Mouse (Mus musculus) liver, embryonic 13.5 days (tissue): ENCODE data around the gene Siah1b. TPM values are rescaled to one million over a fixed set of nuclear protein-coding genes. Genes with fewer than 3 reads are reported as not detected.

Experiments
- ATAC-seq: fragments of 200-750 bp; cut with Nextera tagmentation; 2 replicates; pipeline ENCODE4 v1.8.0; 2017; ENCODE audit warnings: low read depth, mild to moderate bottlenecking, moderate number of reproducible peaks, moderate library complexity
- DNase-seq: peaks from one replicate; pipeline ENCODE4 v3.0.0; 2022
- H3K27ac ChIP-seq: fragments of 300-500 bp; sonication (generic); 2 replicates; pipeline ENCODE4 v1.5.1; 2015; ENCODE audit warnings: moderate library complexity, mild to moderate bottlenecking, inconsistent platforms
- H3K27me3 ChIP-seq: fragments of 300-500 bp; sonication (generic); 2 replicates; pipeline ENCODE4 v1.6.1; 2015; ENCODE audit warnings: mild to moderate bottlenecking, inconsistent platforms
- H3K36me3 ChIP-seq: fragments of 300-500 bp; sonication (generic); 2 replicates; pipeline ENCODE4 v1.6.1; 2015; ENCODE audit warnings: mild to moderate bottlenecking, inconsistent platforms
- H3K4me1 ChIP-seq: fragments of 300-500 bp; sonication (generic); replicated peaks from 2 replicates; pipeline ENCODE4 v1.6.1; 2015; ENCODE audit warnings: inconsistent platforms
- H3K4me2 ChIP-seq: fragments of 300-500 bp; sonication (generic); 2 replicates; pipeline ENCODE4 v1.6.1; 2015; ENCODE audit warnings: inconsistent platforms, mild to moderate bottlenecking, moderate library complexity
- H3K4me3 ChIP-seq: fragments of 300-500 bp; sonication (generic); replicated peaks from 2 replicates; pipeline ENCODE4 v1.5.1; 2015; ENCODE audit warnings: mild to moderate bottlenecking, inconsistent platforms
- H3K9ac ChIP-seq: fragments of 300-500 bp; sonication (generic); 2 replicates; pipeline ENCODE4 v1.6.1; 2015; ENCODE audit warnings: mild to moderate bottlenecking, inconsistent platforms
- H3K9me3 ChIP-seq: fragments of 300-500 bp; sonication (generic); replicated peaks from 2 replicates; pipeline ENCODE4 v1.6.1; 2016; ENCODE audit warnings: inconsistent platforms
- WGBS: fragments of 180-500 bp; shearing (Covaris S2); methylation state at CpG from one replicate; pipeline ENCODE4 v1.1.7; 2015; ENCODE audit not compliant: insufficient replicate concordance; 5-methylcytosine and 5-hydroxymethylcytosine counted together
- polyA plus RNA-seq: library from polyadenylated mRNA; unstranded; fragments of >200 nt; fragmentation: Nextera tagmentation; extraction: Ambion mirVana; gene quantifications from 2 replicates; pipeline ENCODE4 v1.2.1, GENCODE M21; 2015

Siah1b gene
- polyA plus RNA-seq, 1 experiment from 2014 or later, result 20.0 TPM

GRCm38 (mm10) chrX:164088582-164088981 is 12.3 kb upstream of the Siah1b start, which contains the start of gene Cltrn:
Cltrn (plus strand) TSS chrX:164088830.
- no peak for DNase-seq
- no peak within 1 kb of the TSS for H3K9ac ChIP-seq
- H3K9me3 ChIP-seq, result no peaks in the 10 kb centered on the region
- no peaks in the 10 kb centered on the region for H3K27me3 ChIP-seq
- H3K4me3 ChIP-seq, result no peak within 1 kb of the TSS
- no peaks in the 10 kb centered on the region for H3K36me3 ChIP-seq
- H3K4me1 ChIP-seq, result peaks cover 35% of the 10 kb centered on the region
- H3K27ac ChIP-seq, result no peak within 1 kb of the TSS
- WGBS, result 67% methylated on average over 4 of the region's 4 CpGs
- H3K4me2 ChIP-seq, result no peak within 1 kb of the TSS
- ATAC-seq, result peak; percentile 25; the same call in 1 of the 2 replicates

GRCm38 (mm10) chrX:164082030-164082429 is 5.7 kb upstream of the Siah1b start:
- H3K4me2 ChIP-seq, result no peak overlapping the region
- H3K4me1 ChIP-seq, result peaks cover 8% of the 10 kb centered on the region
- peak; percentile 6 for DNase-seq
- H3K4me3 ChIP-seq, result no peak overlapping the region
- H3K9me3 ChIP-seq, result no peaks in the 10 kb centered on the region
- ATAC-seq, result peak; percentile 86
- no peaks in the 10 kb centered on the region for H3K27me3 ChIP-seq
- no peak overlapping the region for H3K9ac ChIP-seq
- no peaks in the 10 kb centered on the region for H3K36me3 ChIP-seq
- no peak overlapping the region for H3K27ac ChIP-seq
- WGBS, result 48% methylated on average over 9 of the region's 9 CpGs

- Histone ChIP-seq H3K4me1 (no peaks in the 10 kb centered on the region), H3K36me3 (peaks cover 29% of the 10 kb centered on the region), H3K4me3 (no peak overlapping the region), H3K27me3 (no peaks in the 10 kb centered on the region), H3K27ac (no peak overlapping the region), H3K9me3 (no peaks in the 10 kb centered on the region), H3K4me2 (no peak overlapping the region), H3K9ac (no peak overlapping the region)
- 73% methylated on average over 4 of the region's 4 CpGs for whole genome bisulfite sequencing
- DNase-seq (no peak), ATAC-seq (no peak)
Observed at GRCm38 (mm10) chrX:164068968-164069367, 7.3 kb downstream of the Siah1b start.

GRCm38 (mm10) chrX:164066185-164066584 is 10.1 kb downstream of the Siah1b start:
- WGBS, result 10% methylated on average over 2 of the region's 2 CpGs
- no peaks in the 10 kb centered on the region for H3K27me3 ChIP-seq
- ATAC-seq, result peak; percentile 71; the same call in 1 of the 2 replicates
- no peak overlapping the region for H3K4me2 ChIP-seq
- H3K36me3 ChIP-seq, result peaks cover 3% of the 10 kb centered on the region
- H3K27ac ChIP-seq, result no peak overlapping the region
- no peaks in the 10 kb centered on the region for H3K9me3 ChIP-seq
- no peak overlapping the region for H3K9ac ChIP-seq
- no peak overlapping the region for H3K4me3 ChIP-seq
- DNase-seq, result peak; percentile 40
- H3K4me1 ChIP-seq, result no peaks in the 10 kb centered on the region

GRCm38 (mm10) chrX:164059070-164059469 is 17.2 kb downstream of the Siah1b start:
- H3K9ac ChIP-seq, result no peak overlapping the region
- H3K27me3 ChIP-seq, result no peaks in the 10 kb centered on the region
- H3K4me3 ChIP-seq, result no peak overlapping the region
- H3K27ac ChIP-seq, result no peak overlapping the region
- DNase-seq (no peak), ATAC-seq (no peak)
- H3K36me3 ChIP-seq, result no peaks in the 10 kb centered on the region
- WGBS, result 30% methylated on average over 4 of the region's 4 CpGs
- H3K4me2 ChIP-seq, result no peak overlapping the region
- H3K4me1 ChIP-seq, result 0 out of 2 replicates have a peak, but pooled peaks cover 3% of the 10 kb centered on the region
- H3K9me3 ChIP-seq, result no peaks in the 10 kb centered on the region

GRCm38 (mm10) chrX:164058523-164058922 is 17.8 kb downstream of the Siah1b start:
- no peaks in the 10 kb centered on the region for H3K36me3 ChIP-seq
- 49% methylated on average over 3 of the region's 3 CpGs for WGBS
- no peak for ATAC-seq

GRCm38 (mm10) chrX:164055726-164056125 is 20.6 kb downstream of the Siah1b start:
- H3K27me3 ChIP-seq, result no peaks in the 10 kb centered on the region
- no peak overlapping the region for H3K4me3 ChIP-seq
- H3K36me3 ChIP-seq, result no peaks in the 10 kb centered on the region
- H3K27ac ChIP-seq, result no peak overlapping the region
- WGBS, result 44% methylated on average over 4 of the region's 4 CpGs
- no peak overlapping the region for H3K9ac ChIP-seq
- 0 out of 2 replicates have a peak, but pooled peaks cover 3% of the 10 kb centered on the region for H3K4me1 ChIP-seq
- peak; percentile 67 for ATAC-seq
- H3K4me2 ChIP-seq, result no peak overlapping the region
- DNase-seq, result no peak
- H3K9me3 ChIP-seq, result no peaks in the 10 kb centered on the region

More at GRCm38 (mm10) chrX:164058523-164058922, 17.8 kb downstream of the Siah1b start:
- DNase-seq, result no peak
- Histone ChIP-seq H3K4me2 (no peak overlapping the region), H3K9ac (no peak overlapping the region), H3K9me3 (no peaks in the 10 kb centered on the region), H3K27ac (no peak overlapping the region), H3K4me3 (no peak overlapping the region), H3K4me1 (0 out of 2 replicates have a peak, but pooled peaks cover 3% of the 10 kb centered on the region), H3K27me3 (no peaks in the 10 kb centered on the region)

- Histone ChIP-seq H3K4me3 (no peak overlapping the region), H3K27ac (no peak overlapping the region), H3K4me2 (no peak overlapping the region), H3K9ac (no peak overlapping the region), H3K9me3 (no peaks in the 10 kb centered on the region), H3K4me1 (no peaks in the 10 kb centered on the region), H3K27me3 (no peaks in the 10 kb centered on the region), H3K36me3 (no peaks in the 10 kb centered on the region)
- ATAC-seq (no peak), DNase-seq (no peak)
- 44% methylated on average over 2 of the region's 2 CpGs for WGBS
Observed at GRCm38 (mm10) chrX:164046736-164047135, 29.6 kb downstream of the Siah1b start.

GRCm38 (mm10) chrX:164042069-164042468 is 34.2 kb downstream of the Siah1b start:
- no peak overlapping the region for H3K4me3 ChIP-seq
- H3K27me3 ChIP-seq, result no peaks in the 10 kb centered on the region
- DNase-seq, result no peak
- WGBS, result 63% methylated on average over 13 of the region's 13 CpGs
- H3K36me3 ChIP-seq, result no peaks in the 10 kb centered on the region
- H3K27ac ChIP-seq, result no peak overlapping the region
- no peak overlapping the region for H3K4me2 ChIP-seq
- H3K4me1 ChIP-seq, result no peaks in the 10 kb centered on the region
- H3K9me3 ChIP-seq, result no peaks in the 10 kb centered on the region
- no peak for ATAC-seq
- H3K9ac ChIP-seq, result no peak overlapping the region

- ATAC-seq, result no peak
Observed at GRCm38 (mm10) chrX:164038882-164039281, 37.4 kb downstream of the Siah1b start.

GRCm38 (mm10) chrX:164035931-164036330 is 40.4 kb downstream of the Siah1b start:
- no peaks in the 10 kb centered on the region for H3K36me3 ChIP-seq
- no peaks in the 10 kb centered on the region for H3K4me1 ChIP-seq
- WGBS, result 78% methylated on average over 7 of the region's 7 CpGs
- DNase-seq, result no peak
- no peak overlapping the region for H3K4me2 ChIP-seq
- no peak overlapping the region for H3K4me3 ChIP-seq
- no peaks in the 10 kb centered on the region for H3K9me3 ChIP-seq
- no peak overlapping the region for H3K9ac ChIP-seq
- H3K27ac ChIP-seq, result no peak overlapping the region
- no peak for ATAC-seq
- no peaks in the 10 kb centered on the region for H3K27me3 ChIP-seq

More at GRCm38 (mm10) chrX:164038882-164039281, 37.4 kb downstream of the Siah1b start:
- no peaks in the 10 kb centered on the region for H3K4me1 ChIP-seq
- 49% methylated on average over 2 of the region's 2 CpGs for WGBS
- DNase-seq, result no peak
- no peak overlapping the region for H3K4me2 ChIP-seq
- H3K4me3 ChIP-seq, result no peak overlapping the region
- H3K36me3 ChIP-seq, result no peaks in the 10 kb centered on the region
- H3K27ac ChIP-seq, result no peak overlapping the region
- no peaks in the 10 kb centered on the region for H3K27me3 ChIP-seq
- no peaks in the 10 kb centered on the region for H3K9me3 ChIP-seq
- no peak overlapping the region for H3K9ac ChIP-seq

GRCm38 (mm10) chrX:164035401-164035800 is 40.9 kb downstream of the Siah1b start:
- Histone ChIP-seq H3K4me2 (no peak overlapping the region), H3K36me3 (no peaks in the 10 kb centered on the region), H3K4me3 (no peak overlapping the region), H3K4me1 (no peaks in the 10 kb centered on the region), H3K27ac (no peak overlapping the region), H3K27me3 (no peaks in the 10 kb centered on the region), H3K9me3 (no peaks in the 10 kb centered on the region), H3K9ac (no peak overlapping the region)
- DNase-seq, result no peak
- ATAC-seq, result no peak
- WGBS, result 60% methylated on average over 2 of the region's 2 CpGs
